Mouse (Mus musculus) stomach, postnatal 0 days (tissue): Measurements from ENCODE around the gene Pfn3. TPM values are rescaled to one million over a fixed set of nuclear protein-coding genes. Genes with fewer than 3 reads are reported as not detected.

Experiments used
- ATAC-seq: fragments of 200-750 bp; cut with Nextera tagmentation; 2 replicates; pipeline ENCODE4 v1.8.0; 2017; ENCODE audit not compliant: low FRiP score, low TSS enrichment
- DNase-seq: peaks from one replicate; pipeline ENCODE4 v3.0.0-alpha.2; 2016; ENCODE audit warnings: low spot score
- H3K27ac ChIP-seq: fragments of 300-500 bp; sonication (generic); replicated peaks from 2 replicates; pipeline ENCODE4 v1.5.1; 2014; ENCODE audit warnings: mild to moderate bottlenecking, control low read depth
- H3K27me3 ChIP-seq: fragments of 300-500 bp; sonication (generic); 2 replicates; pipeline ENCODE4 v1.6.1; 2014; ENCODE audit warnings: low read length; ENCODE audit not compliant: control insufficient read depth, insufficient read depth
- H3K36me3 ChIP-seq: fragments of 300-500 bp; sonication (generic); 2 replicates; pipeline ENCODE4 v1.6.1; 2014; ENCODE audit warnings: low read length, mixed read lengths; ENCODE audit not compliant: control insufficient read depth, insufficient read depth
- H3K4me1 ChIP-seq: fragments of 300-500 bp; sonication (generic); replicated peaks from 2 replicates; pipeline ENCODE4 v1.6.1; 2014; ENCODE audit warnings: antibody characterized with exemption; ENCODE audit not compliant: control insufficient read depth, insufficient read depth
- H3K4me2 ChIP-seq: fragments of 300-500 bp; sonication (generic); replicated peaks from 2 replicates; pipeline ENCODE4 v1.6.1; 2014; ENCODE audit warnings: low read depth, mild to moderate bottlenecking, control low read depth, moderate library complexity
- H3K4me3 ChIP-seq: fragments of 300-500 bp; sonication (generic); 2 replicates; pipeline ENCODE4 v1.5.1; 2014; ENCODE audit warnings: low read depth, low read length, control low read depth
- H3K9ac ChIP-seq: fragments of 300-500 bp; sonication (generic); 2 replicates; pipeline ENCODE4 v1.6.1; 2014; ENCODE audit warnings: mild to moderate bottlenecking, low read length, control low read depth, mixed read lengths
- H3K9me3 ChIP-seq: fragments of 300-500 bp; sonication (generic); 2 replicates; pipeline ENCODE4 v1.6.1; 2016; ENCODE audit warnings: low read length; ENCODE audit not compliant: control insufficient read depth
- CTCF ChIP-seq: IDR thresholded peaks from 2 replicates; pipeline ENCODE4 v1.5.1; 2016; ENCODE audit warnings: antibody characterized with exemption, low read depth, mild to moderate bottlenecking, moderate library complexity
- EP300 ChIP-seq: optimal IDR thresholded peaks from 2 replicates; pipeline ENCODE3; 2016; ENCODE audit warnings: antibody characterized with exemption
- WGBS: fragments of 180-500 bp; shearing (Covaris S2); extraction: QIAGEN DNeasy Blood & Tissue Kit; methylation state at CpG from one replicate; pipeline ENCODE4 v1.1.7; 2014; 5-methylcytosine and 5-hydroxymethylcytosine counted together
- polyA plus RNA-seq: library from polyadenylated mRNA; unstranded; fragments of >200 nt; fragmentation: Nextera tagmentation; extraction: Ambion mirVana; gene quantifications from 2 replicates; pipeline ENCODE4 v1.2.1, GENCODE M21; 2015

The Pfn3 gene
- polyA plus RNA-seq, 1 experiment from 2014 or later, result not detected

- Histone ChIP-seq H3K4me2 (no peak overlapping the region), H3K4me1 (no peaks in the 10 kb centered on the region; the same call in 1 of the 2 replicates), H3K4me3 (no peak overlapping the region), H3K27me3 (no peaks in the 10 kb centered on the region), H3K9ac (no peak overlapping the region), H3K9me3 (no peaks in the 10 kb centered on the region), H3K27ac (0 out of 2 replicates have a peak overlapping the region, but pooled peaks have one; percentile 25), H3K36me3 (peaks cover 15% of the 10 kb centered on the region)
- no peak for DNase-seq
- 79% methylated on average over 10 of the region's 10 CpGs for WGBS
- no peak for TF ChIP-seq EP300
- no peak for TF ChIP-seq CTCF
- no peak for ATAC-seq
These were observed 36.3 kb upstream of the Pfn3 start for GRCm38 (mm10) chr13:55451296-55451695.

- 87% methylated on average over 11 of the region's 11 CpGs for WGBS
These were observed 35.5 kb upstream of the Pfn3 start for GRCm38 (mm10) chr13:55450511-55450980.

GRCm38 (mm10) chr13:55449679-55450441 lies 34.8 kb upstream of the Pfn3 start:
- Histone ChIP-seq H3K36me3 (peaks cover 15% of the 10 kb centered on the region), H3K4me1 (no peaks in the 10 kb centered on the region; the same call in 1 of the 2 replicates), H3K4me3 (no peak overlapping the region), H3K27ac (no peak overlapping the region), H3K27me3 (no peaks in the 10 kb centered on the region), H3K9ac (no peak overlapping the region), H3K4me2 (no peak overlapping the region), H3K9me3 (no peaks in the 10 kb centered on the region)
- 77% methylated on average over 17 of the region's 17 CpGs for WGBS
- ATAC-seq (no peak; the same call in 1 of the 2 replicates), DNase-seq (peak; percentile 69)
- TF ChIP-seq CTCF, result no peak
- TF ChIP-seq EP300, result no peak

More at GRCm38 (mm10) chr13:55450511-55450980, 35.5 kb upstream of the Pfn3 start:
- no peaks in the 10 kb centered on the region for H3K27me3 ChIP-seq
- DNase-seq (no peak), ATAC-seq (no peak)
- no peak overlapping the region for H3K4me3 ChIP-seq
- H3K9ac ChIP-seq, result no peak overlapping the region
- no peak overlapping the region for H3K4me2 ChIP-seq
- TF ChIP-seq EP300 (no peak), CTCF (no peak)
- no peaks in the 10 kb centered on the region for H3K9me3 ChIP-seq
- 0 out of 2 replicates have a peak overlapping the region, but pooled peaks have one; percentile 4 for H3K27ac ChIP-seq
- H3K36me3 ChIP-seq, result peaks cover 15% of the 10 kb centered on the region
- H3K4me1 ChIP-seq, result no peaks in the 10 kb centered on the region; the same call in 1 of the 2 replicates

- no peak for TF ChIP-seq CTCF
- no peak for TF ChIP-seq EP300
- Histone ChIP-seq H3K36me3 (peaks cover 15% of the 10 kb centered on the region), H3K4me2 (no peak overlapping the region)
These were observed 34.2 kb upstream of the Pfn3 start for GRCm38 (mm10) chr13:55449205-55449604.

GRCm38 (mm10) chr13:55448131-55448530 lies 33.1 kb upstream of the Pfn3 start:
- H3K4me3 ChIP-seq, result no peak overlapping the region
- no peak for DNase-seq
- H3K4me2 ChIP-seq, result no peak overlapping the region
- no peaks in the 10 kb centered on the region for H3K27me3 ChIP-seq
- H3K27ac ChIP-seq, result no peak overlapping the region
- no peak for TF ChIP-seq EP300
- no peak for TF ChIP-seq CTCF
- 92% methylated on average over 5 of the region's 5 CpGs for WGBS
- H3K4me1 ChIP-seq, result no peaks in the 10 kb centered on the region; the same call in 1 of the 2 replicates
- H3K36me3 ChIP-seq, result peaks cover 15% of the 10 kb centered on the region
- no peaks in the 10 kb centered on the region for H3K9me3 ChIP-seq
- ATAC-seq, result no peak
- H3K9ac ChIP-seq, result no peak overlapping the region

More at GRCm38 (mm10) chr13:55449205-55449604, 34.2 kb upstream of the Pfn3 start:
- 90% methylated on average over 9 of the region's 9 CpGs for WGBS
- Histone ChIP-seq H3K9ac (no peak overlapping the region), H3K4me3 (no peak overlapping the region), H3K4me1 (no peaks in the 10 kb centered on the region; the same call in 1 of the 2 replicates), H3K27me3 (no peaks in the 10 kb centered on the region), H3K9me3 (no peaks in the 10 kb centered on the region), H3K27ac (no peak overlapping the region)
- DNase-seq (no peak), ATAC-seq (no peak)

- DNase-seq, result no peak
- no peaks in the 10 kb centered on the region; the same call in 1 of the 2 replicates for H3K4me1 ChIP-seq
- no peak overlapping the region; the same call in 1 of the 2 replicates for H3K9ac ChIP-seq
- no peak overlapping the region for H3K27ac ChIP-seq
- H3K9me3 ChIP-seq, result no peaks in the 10 kb centered on the region
- H3K36me3 ChIP-seq, result peaks cover 14% of the 10 kb centered on the region
- TF ChIP-seq CTCF (no peak), EP300 (no peak)
- WGBS, result 32% methylated on average over 3 of the region's 3 CpGs
- no peak overlapping the region for H3K4me3 ChIP-seq
- H3K27me3 ChIP-seq, result no peaks in the 10 kb centered on the region
- H3K4me2 ChIP-seq, result no peak overlapping the region
- no peak for ATAC-seq
These were observed 32.5 kb upstream of the Pfn3 start for GRCm38 (mm10) chr13:55447543-55447943.
